Mouse (Mus musculus) hindbrain, embryonic 10.5 days (tissue): ENCODE data around the gene Prkar1a. TPM values are rescaled to one million over a fixed set of nuclear protein-coding genes. Genes with fewer than 3 reads are reported as not detected.

Experiments used
- DNase-seq: peaks from one replicate; pipeline ENCODE4 v3.0.0-alpha.2; 2017; ENCODE audit warnings: low spot score
- H3K27ac ChIP-seq: fragments of 300-500 bp; sonication (generic); 2 replicates; pipeline ENCODE4 v1.5.1; 2016; ENCODE audit warnings: mild to moderate bottlenecking, moderate library complexity
- H3K27me3 ChIP-seq: fragments of 300-500 bp; sonication (generic); 2 replicates; pipeline ENCODE4 v1.6.1; 2016; ENCODE audit warnings: mild to moderate bottlenecking; ENCODE audit not compliant: poor library complexity, insufficient read depth, severe bottlenecking
- H3K36me3 ChIP-seq: fragments of 300-500 bp; sonication (generic); 2 replicates; pipeline ENCODE4 v1.6.1; 2016; ENCODE audit warnings: mild to moderate bottlenecking, moderate library complexity
- H3K4me1 ChIP-seq: fragments of 300-500 bp; sonication (generic); replicated peaks from 2 replicates; pipeline ENCODE4 v1.6.1; 2016; ENCODE audit warnings: mild to moderate bottlenecking
- H3K4me3 ChIP-seq: fragments of 300-500 bp; sonication (generic); 2 replicates; pipeline ENCODE4 v1.5.1; 2016; ENCODE audit warnings: mild to moderate bottlenecking, moderate library complexity
- H3K9me3 ChIP-seq: fragments of 300-500 bp; sonication (generic); 2 replicates; pipeline ENCODE4 v1.6.1; 2016; ENCODE audit warnings: mild to moderate bottlenecking, moderate library complexity
- WGBS: fragments of 180-500 bp; shearing (Covaris S2); methylation state at CpG from one replicate; pipeline ENCODE4 v1.1.7; 2016; 5-methylcytosine and 5-hydroxymethylcytosine counted together
- polyA plus RNA-seq: library from polyadenylated mRNA; unstranded; fragments of >200 nt; fragmentation: Nextera tagmentation; extraction: Ambion mirVana; gene quantifications from 2 replicates; pipeline ENCODE4 v1.2.1, GENCODE M21; 2016

Prkar1a gene
- polyA plus RNA-seq, 1 experiment from 2014 or later: 331 TPM

GRCm38 (mm10) chr11:109671136-109672020 lies 22.2 kb downstream of the Prkar1a start:
- Histone ChIP-seq H3K9me3 (no peaks in the 10 kb centered on the region), H3K36me3 (peaks cover 42% of the 10 kb centered on the region)

GRCm38 (mm10) chr11:109672021-109672324 lies 22.8 kb downstream of the Prkar1a start:
- no peaks in the 10 kb centered on the region for H3K27me3 ChIP-seq
- DNase-seq: no peak
- no peaks in the 10 kb centered on the region for H3K9me3 ChIP-seq
- H3K36me3 ChIP-seq: peaks cover 36% of the 10 kb centered on the region
- 90% methylated on average over 5 of the region's 5 CpGs for WGBS
- H3K4me3 ChIP-seq: no peak overlapping the region
- no peaks in the 10 kb centered on the region for H3K4me1 ChIP-seq
- no peak overlapping the region for H3K27ac ChIP-seq

More at GRCm38 (mm10) chr11:109671136-109672020, 22.2 kb downstream of the Prkar1a start:
- H3K4me1 ChIP-seq: no peaks in the 10 kb centered on the region
- no peak for DNase-seq
- WGBS: 80% methylated on average over 6 of the region's 6 CpGs
- no peaks in the 10 kb centered on the region for H3K27me3 ChIP-seq
- H3K4me3 ChIP-seq: no peak overlapping the region
- H3K27ac ChIP-seq: no peak overlapping the region

- 93% methylated on average over 8 of the region's 8 CpGs for WGBS
- H3K27me3 ChIP-seq: no peaks in the 10 kb centered on the region
- DNase-seq: no peak
- no peak overlapping the region for H3K4me3 ChIP-seq
- H3K4me1 ChIP-seq: no peaks in the 10 kb centered on the region
- H3K27ac ChIP-seq: no peak overlapping the region
- no peaks in the 10 kb centered on the region for H3K9me3 ChIP-seq
- peaks cover 32% of the 10 kb centered on the region for H3K36me3 ChIP-seq
Observed at GRCm38 (mm10) chr11:109672396-109672795, 23.2 kb downstream of the Prkar1a start.

GRCm38 (mm10) chr11:109672881-109673739 lies 23.9 kb downstream of the Prkar1a start:
- Histone ChIP-seq H3K4me1 (no peaks in the 10 kb centered on the region), H3K4me3 (no peak overlapping the region), H3K27me3 (no peaks in the 10 kb centered on the region), H3K27ac (no peak overlapping the region), H3K9me3 (no peaks in the 10 kb centered on the region), H3K36me3 (peaks cover 25% of the 10 kb centered on the region)
- WGBS: 79% methylated on average over 21 of the region's 21 CpGs
- DNase-seq: no peak

- no peak for DNase-seq
- H3K4me3 ChIP-seq: no peak overlapping the region
- 91% methylated on average over 7 of the region's 7 CpGs for WGBS
- H3K27ac ChIP-seq: no peak overlapping the region
- H3K4me1 ChIP-seq: no peaks in the 10 kb centered on the region
- peaks cover 19% of the 10 kb centered on the region for H3K36me3 ChIP-seq
- H3K9me3 ChIP-seq: no peaks in the 10 kb centered on the region
- no peaks in the 10 kb centered on the region for H3K27me3 ChIP-seq
Observed at GRCm38 (mm10) chr11:109673741-109674140, 24.5 kb downstream of the Prkar1a start.

- H3K36me3 ChIP-seq: peaks cover 13% of the 10 kb centered on the region
- DNase-seq: no peak
- H3K9me3 ChIP-seq: no peaks in the 10 kb centered on the region
- H3K27me3 ChIP-seq: no peaks in the 10 kb centered on the region
- 78% methylated on average over 11 of the region's 11 CpGs for WGBS
- no peak overlapping the region for H3K27ac ChIP-seq
- H3K4me1 ChIP-seq: no peaks in the 10 kb centered on the region
- no peak overlapping the region for H3K4me3 ChIP-seq
Observed at GRCm38 (mm10) chr11:109674542-109674941, 25.3 kb downstream of the Prkar1a start.

GRCm38 (mm10) chr11:109675208-109675607 lies 26.0 kb downstream of the Prkar1a start:
- no peak for DNase-seq
- 87% methylated on average over 3 of the region's 3 CpGs for WGBS
- Histone ChIP-seq H3K36me3 (peaks cover 6% of the 10 kb centered on the region), H3K4me1 (no peaks in the 10 kb centered on the region), H3K4me3 (no peak overlapping the region), H3K27ac (no peak overlapping the region), H3K27me3 (no peaks in the 10 kb centered on the region), H3K9me3 (no peaks in the 10 kb centered on the region)

- no peak overlapping the region for H3K4me3 ChIP-seq
- H3K27me3 ChIP-seq: no peaks in the 10 kb centered on the region
- no peak overlapping the region for H3K27ac ChIP-seq
- 91% methylated on average over 9 of the region's 9 CpGs for WGBS
- H3K9me3 ChIP-seq: no peaks in the 10 kb centered on the region
- DNase-seq: no peak
- H3K36me3 ChIP-seq: peaks cover 1% of the 10 kb centered on the region
- no peaks in the 10 kb centered on the region for H3K4me1 ChIP-seq
Observed at GRCm38 (mm10) chr11:109675771-109676170, 26.6 kb downstream of the Prkar1a start.

- no peak for DNase-seq
- Histone ChIP-seq H3K36me3 (no peaks in the 10 kb centered on the region), H3K27ac (no peak overlapping the region), H3K4me3 (no peak overlapping the region), H3K27me3 (no peaks in the 10 kb centered on the region), H3K4me1 (no peaks in the 10 kb centered on the region), H3K9me3 (no peaks in the 10 kb centered on the region)
- WGBS: 69% methylated on average over 12 of the region's 12 CpGs
Observed at GRCm38 (mm10) chr11:109676621-109677373, 27.6 kb downstream of the Prkar1a start.

- DNase-seq: no peak
- Histone ChIP-seq H3K36me3 (no peaks in the 10 kb centered on the region), H3K27ac (no peak overlapping the region), H3K4me3 (no peak overlapping the region), H3K4me1 (no peaks in the 10 kb centered on the region), H3K27me3 (no peaks in the 10 kb centered on the region), H3K9me3 (no peaks in the 10 kb centered on the region)
- 80% methylated on average over 12 of the region's 12 CpGs for WGBS
Observed at GRCm38 (mm10) chr11:109678291-109678690, 29.1 kb downstream of the Prkar1a start.

- no peak for DNase-seq
- Histone ChIP-seq H3K27ac (no peak overlapping the region), H3K4me1 (no peaks in the 10 kb centered on the region), H3K27me3 (no peaks in the 10 kb centered on the region), H3K36me3 (no peaks in the 10 kb centered on the region), H3K4me3 (no peak overlapping the region), H3K9me3 (no peaks in the 10 kb centered on the region)
- 87% methylated on average over 9 of the region's 9 CpGs for WGBS
Observed at GRCm38 (mm10) chr11:109680934-109681333, 31.7 kb downstream of the Prkar1a start.

- no peak for DNase-seq
Observed at GRCm38 (mm10) chr11:109681556-109681955, 32.4 kb downstream of the Prkar1a start.

More at GRCm38 (mm10) chr11:109681556-109681955, 32.4 kb downstream of the Prkar1a start:
- WGBS: 87% methylated on average over 3 of the region's 3 CpGs
- Histone ChIP-seq H3K9me3 (no peaks in the 10 kb centered on the region), H3K4me3 (no peak overlapping the region), H3K4me1 (no peaks in the 10 kb centered on the region), H3K36me3 (no peaks in the 10 kb centered on the region), H3K27me3 (no peaks in the 10 kb centered on the region), H3K27ac (no peak overlapping the region)
